ENCODE assay signal across 10 mouse cellular contexts in the genomic region with DNA sequence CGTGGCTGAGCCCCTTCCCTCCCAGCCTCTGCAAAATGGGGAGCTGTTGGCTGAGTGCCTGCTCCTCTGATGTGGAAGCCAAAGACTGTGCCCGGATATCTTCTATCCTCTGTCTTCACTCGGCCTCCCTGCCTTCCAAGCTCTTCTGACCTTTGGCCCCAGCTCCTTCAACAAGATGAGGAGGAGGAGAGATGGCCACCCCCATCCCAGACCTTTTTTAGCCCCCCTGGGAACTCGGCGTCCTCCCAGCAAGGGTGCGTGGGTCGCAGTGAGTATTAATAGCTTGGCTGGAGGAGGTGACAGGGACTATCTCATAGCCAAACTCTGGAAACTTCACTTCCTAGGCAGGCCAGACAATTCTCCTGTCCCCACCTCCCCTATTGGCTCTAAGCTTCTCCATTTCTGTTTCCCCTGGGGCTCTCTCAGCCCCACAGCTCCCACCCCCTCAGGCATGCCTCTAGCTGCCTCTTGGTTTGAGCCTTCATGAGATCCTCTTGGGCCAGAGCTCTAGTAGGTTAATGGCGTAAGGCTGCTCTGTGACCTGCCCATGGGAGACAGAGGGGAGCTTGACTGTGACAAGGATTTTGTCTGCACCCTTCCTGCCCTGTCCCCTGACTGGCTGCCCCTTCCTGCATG. TPM values are rescaled to one million over a fixed set of nuclear protein-coding genes. Genes with fewer than 3 reads are reported as not detected.
DNase-seq lines count a peak whose midpoint lies in the region; ATAC-seq and TF ChIP-seq lines count a peak whose summit lies in the region.
"Had no signal": no experiment of that assay in that cellular context is flagged by ENCODE, and none has a peak within 500 bp of the region (broad histone marks: within the 10 kb centered on the region; RNA-seq: fewer than 3 reads in every experiment).

No protein-coding gene starts in this region.

- no peak overlapping the region for H3K4me3 ChIP-seq in kidney, embryonic 15.5 days (replicated peaks)
- H3K4me3 ChIP-seq in stomach, embryonic 15.5 days (replicated peaks), result no peak overlapping the region
- no peak overlapping the region for H3K4me3 ChIP-seq in hindbrain, postnatal 0 days (ENCODE audit: low read length)
- H3K4me3 ChIP-seq: midbrain, embryonic 12.5 days had no signal

- no peak overlapping the region for H3K9ac ChIP-seq in kidney, embryonic 15.5 days
- H3K9ac ChIP-seq in stomach, embryonic 15.5 days, result no peak overlapping the region
- no peak overlapping the region for H3K9ac ChIP-seq in hindbrain, postnatal 0 days (replicated peaks; ENCODE audit: low read length)
- H3K9ac ChIP-seq: midbrain, embryonic 12.5 days had no signal

- ATAC-seq in kidney, embryonic 15.5 days (replicated peaks; ENCODE audit: low FRiP score), result peak; percentile 7; the same call in 1 of the 2 replicates
- peak; percentile 23; the same call in 1 of the 2 replicates for ATAC-seq in stomach, embryonic 15.5 days (ENCODE audit: insufficient read depth, low FRiP score, low read depth)
- ATAC-seq in hindbrain, postnatal 0 days, result no peak

- no peak for TF ChIP-seq CTCF in hindbrain, postnatal 0 days (IDR thresholded peaks at IDR 0.05; ENCODE audit: low read depth)

- H3K4me1 ChIP-seq in kidney, embryonic 15.5 days, result peaks cover 43% of the 10 kb centered on the region
- peaks cover 5% of the 10 kb centered on the region; the same call in 1 of the 2 replicates for H3K4me1 ChIP-seq in stomach, embryonic 15.5 days
- H3K4me1 ChIP-seq in hindbrain, postnatal 0 days (ENCODE audit: insufficient read depth, low read length), result no peaks in the 10 kb centered on the region

- DNase-seq in adrenal gland, adult 2 months, result peak; percentile 47
- DNase-seq in adrenal gland, postnatal 4 days (ENCODE audit: low spot score in 2 of 2), result no peak
- peak; percentile 63 for DNase-seq in right cerebral cortex, adult 18-20 months
- no peak for DNase-seq in right cerebral cortex, postnatal 4 days
- DNase-seq in retina, postnatal 1 day, result no peak
- no peak for DNase-seq in hindbrain, postnatal 0 days (ENCODE audit: low spot score)
- DNase-seq: cerebellum, postnatal 10 days had no signal

- WGBS in kidney, embryonic 15.5 days, result 25% methylated on average over 8 of the region's 8 CpGs
- whole genome bisulfite sequencing in stomach, embryonic 15.5 days, result 41% methylated on average over 8 of the region's 8 CpGs
- WGBS in hindbrain, postnatal 0 days, result 45% methylated on average over 8 of the region's 8 CpGs

- no peaks in the 10 kb centered on the region for H3K27me3 ChIP-seq in kidney, embryonic 15.5 days
- H3K27me3 ChIP-seq in stomach, embryonic 15.5 days (replicated peaks), result no peaks in the 10 kb centered on the region
- no peaks in the 10 kb centered on the region for H3K27me3 ChIP-seq in hindbrain, postnatal 0 days (ENCODE audit: insufficient read depth, low read length)
- H3K27me3 ChIP-seq: midbrain, embryonic 12.5 days had no signal

- no peak overlapping the region for H3K4me2 ChIP-seq in kidney, embryonic 15.5 days
- no peak overlapping the region for H3K4me2 ChIP-seq in stomach, embryonic 15.5 days
- H3K4me2 ChIP-seq in hindbrain, postnatal 0 days (ENCODE audit: low read depth, low read length), result no peak overlapping the region
- H3K4me2 ChIP-seq: midbrain, embryonic 12.5 days had no signal

- peak overlapping the region; percentile 24; the same call in 1 of the 2 replicates for H3K27ac ChIP-seq in kidney, embryonic 15.5 days
- no peak overlapping the region for H3K27ac ChIP-seq in stomach, embryonic 15.5 days
- no peak overlapping the region for H3K27ac ChIP-seq in hindbrain, postnatal 0 days
- H3K27ac ChIP-seq: midbrain, embryonic 12.5 days had no signal

- H3K36me3 ChIP-seq in kidney, embryonic 15.5 days, result no peaks in the 10 kb centered on the region
- no peaks in the 10 kb centered on the region for H3K36me3 ChIP-seq in stomach, embryonic 15.5 days
- H3K36me3 ChIP-seq in hindbrain, postnatal 0 days (ENCODE audit: insufficient read depth, low read length), result no peaks in the 10 kb centered on the region
- H3K36me3 ChIP-seq: midbrain, embryonic 12.5 days had no signal

- H3K9me3 ChIP-seq in kidney, embryonic 15.5 days (replicated peaks), result no peaks in the 10 kb centered on the region
- no peaks in the 10 kb centered on the region for H3K9me3 ChIP-seq in stomach, embryonic 15.5 days
- no peaks in the 10 kb centered on the region for H3K9me3 ChIP-seq in hindbrain, postnatal 0 days (ENCODE audit: low read length)
- H3K9me3 ChIP-seq: midbrain, embryonic 12.5 days had no signal

RNA-seq across cellular contexts. Expression of gene Rpl29, which starts 22.7 kb away (rescaled TPM):
- 100 to 1,000 TPM; 391 to 419 TPM for total RNA-seq in adrenal gland, adult 2 months (2021)
- polyA plus RNA-seq in adrenal gland, adult 2 months (2012; rRNA removed), result 183 and 201 TPM in 2 replicates
- total RNA-seq in adrenal gland, postnatal 4 days (2021), result 100 to 1,000 TPM; 607 to 624 TPM
- polyA plus RNA-seq in kidney, embryonic 15.5 days (2015; fragmentation: Nextera tagmentation; extraction: Ambion mirVana), result 1,077 and 1,119 TPM in 2 replicates
- 805 and 953 TPM in 2 replicates for polyA plus RNA-seq in stomach, embryonic 15.5 days (2015; fragmentation: Nextera tagmentation; extraction: Ambion mirVana)
- total RNA-seq in hindbrain, postnatal 0 days (2014; rRNA removed), result 691 and 792 TPM in 2 replicates
- polyA plus RNA-seq in hindbrain, postnatal 0 days (2015; fragmentation: Nextera tagmentation; extraction: Ambion mirVana), result 689 and 691 TPM in 2 replicates

RNA-seq across cellular contexts. Expression of gene Acy1, which starts 31.6 kb away (rescaled TPM):
- 10 to 100 TPM; 12.2 to 16.9 TPM for total RNA-seq in adrenal gland, adult 2 months (2021)
- polyA plus RNA-seq in adrenal gland, adult 2 months (2012; rRNA removed), result 11.0 and 14.8 TPM in 2 replicates
- total RNA-seq in adrenal gland, postnatal 4 days (2021), result 10 to 100 TPM; 23.1 to 23.4 TPM
- polyA plus RNA-seq in kidney, embryonic 15.5 days (2015; fragmentation: Nextera tagmentation; extraction: Ambion mirVana), result 49.9 and 52.0 TPM in 2 replicates
- 37.9 and 50.7 TPM in 2 replicates for polyA plus RNA-seq in stomach, embryonic 15.5 days (2015; fragmentation: Nextera tagmentation; extraction: Ambion mirVana)
- total RNA-seq in hindbrain, postnatal 0 days (2014; rRNA removed), result 19.3 and 28.0 TPM in 2 replicates
- polyA plus RNA-seq in hindbrain, postnatal 0 days (2015; fragmentation: Nextera tagmentation; extraction: Ambion mirVana), result 22.2 and 23.0 TPM in 2 replicates

RNA-seq across cellular contexts. Expression of gene Dusp7, which starts 38.1 kb away (rescaled TPM):
- 10 to 100 TPM; 12.8 to 18.7 TPM for total RNA-seq in adrenal gland, adult 2 months (2021)
- 40.2 and 46.7 TPM in 2 replicates for polyA plus RNA-seq in adrenal gland, adult 2 months (2012; rRNA removed)
- 10 to 100 TPM; 25.0 to 25.8 TPM for total RNA-seq in adrenal gland, postnatal 4 days (2021)
- 15.6 and 17.7 TPM in 2 replicates for polyA plus RNA-seq in kidney, embryonic 15.5 days (2015; fragmentation: Nextera tagmentation; extraction: Ambion mirVana)
- 16.8 and 17.1 TPM in 2 replicates for polyA plus RNA-seq in stomach, embryonic 15.5 days (2015; fragmentation: Nextera tagmentation; extraction: Ambion mirVana)
- 56.0 and 66.4 TPM in 2 replicates for total RNA-seq in hindbrain, postnatal 0 days (2014; rRNA removed)
- 12.7 and 13.7 TPM in 2 replicates for polyA plus RNA-seq in hindbrain, postnatal 0 days (2015; fragmentation: Nextera tagmentation; extraction: Ambion mirVana)

RNA-seq across cellular contexts. Expression of gene Abhd14b, which starts 40.7 kb away (rescaled TPM):
- total RNA-seq in adrenal gland, adult 2 months (2021), result 10 to 100 TPM; 32.6 to 46.6 TPM
- polyA plus RNA-seq in adrenal gland, adult 2 months (2012; rRNA removed), result 144 and 175 TPM in 2 replicates
- 10 to 100 TPM; 43.5 to 44.1 TPM for total RNA-seq in adrenal gland, postnatal 4 days (2021)
- 27.9 and 30.6 TPM in 2 replicates for polyA plus RNA-seq in kidney, embryonic 15.5 days (2015; fragmentation: Nextera tagmentation; extraction: Ambion mirVana)
- 26.2 and 26.9 TPM in 2 replicates for polyA plus RNA-seq in stomach, embryonic 15.5 days (2015; fragmentation: Nextera tagmentation; extraction: Ambion mirVana)
- total RNA-seq in hindbrain, postnatal 0 days (2014; rRNA removed), result 20.6 and 26.8 TPM in 2 replicates
- polyA plus RNA-seq in hindbrain, postnatal 0 days (2015; fragmentation: Nextera tagmentation; extraction: Ambion mirVana), result 12.4 and 16.8 TPM in 2 replicates

RNA-seq across cellular contexts. Expression of gene Abhd14a, which starts 40.9 kb away (rescaled TPM):
- total RNA-seq in adrenal gland, adult 2 months (2021), result 10 to 100 TPM; 18.8 to 25.9 TPM
- polyA plus RNA-seq in adrenal gland, adult 2 months (2012; rRNA removed), result 29.0 and 33.9 TPM in 2 replicates
- total RNA-seq in adrenal gland, postnatal 4 days (2021), result 10 to 100 TPM; 29.8 to 30.2 TPM
- polyA plus RNA-seq in kidney, embryonic 15.5 days (2015; fragmentation: Nextera tagmentation; extraction: Ambion mirVana), result 55.5 and 56.8 TPM in 2 replicates
- polyA plus RNA-seq in stomach, embryonic 15.5 days (2015; fragmentation: Nextera tagmentation; extraction: Ambion mirVana), result 48.6 and 48.7 TPM in 2 replicates
- total RNA-seq in hindbrain, postnatal 0 days (2014; rRNA removed), result 59.6 and 62.1 TPM in 2 replicates
- 66.8 and 69.2 TPM in 2 replicates for polyA plus RNA-seq in hindbrain, postnatal 0 days (2015; fragmentation: Nextera tagmentation; extraction: Ambion mirVana)

Comparison
In these comparisons a context has a peak if more than half of its experiments do, and no peak if none do; other contexts are left out.
1. DNase-seq: peak in adrenal gland, adult 2 months (single experiment) and right cerebral cortex, adult 18-20 months (single experiment); none in adrenal gland, postnatal 4 days (0 of 2), right cerebral cortex, postnatal 4 days (single experiment), retina, postnatal 1 day (single experiment) and hindbrain, postnatal 0 days (single experiment).